Mouse (Mus musculus): Measurements from ENCODE around the gene Ugt2a3.
"Not testable (repeated sequence)": the region's sequence is repeated elsewhere in the genome, so short reads cannot be mapped to it uniquely, and the experiment has no call there.

Ugt2a3 gene

DNA sequence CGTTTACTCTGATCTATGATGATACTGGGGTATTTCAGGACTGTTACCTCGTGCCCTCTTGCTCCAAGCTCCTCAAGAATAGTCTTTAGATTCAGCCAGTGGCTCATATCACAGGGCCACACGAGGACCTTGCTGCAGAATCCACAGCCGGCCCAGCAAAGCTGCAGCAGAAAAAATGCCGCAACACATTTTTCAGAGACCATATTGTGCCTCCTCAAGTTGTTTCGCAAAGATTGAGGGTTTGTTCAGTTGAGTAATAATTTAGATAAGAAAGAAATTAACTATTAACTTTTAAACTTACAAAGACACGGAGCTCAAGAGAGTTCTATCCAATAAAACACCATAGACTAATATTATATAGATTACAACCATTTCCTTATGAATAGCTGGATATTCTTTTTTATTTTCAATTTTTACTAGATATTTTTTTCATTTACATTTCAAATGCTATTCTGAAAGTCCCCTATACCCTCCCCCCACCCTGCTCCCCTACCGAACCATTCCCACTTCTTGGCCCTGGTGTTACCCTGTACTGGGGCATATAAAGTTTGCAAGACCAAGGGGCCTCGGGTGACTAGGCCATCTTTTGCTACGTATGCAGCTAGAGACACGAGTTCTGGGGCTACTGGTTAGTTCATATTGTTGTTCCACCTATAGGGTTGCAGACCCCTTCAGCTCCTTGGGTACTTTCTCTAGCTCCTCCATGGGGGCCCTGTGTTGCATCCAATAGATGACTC lies at the start of gene Ugt2a3:
TSS of gene Ugt2a3 (minus strand) at position 235 of the 737 bp plus-strand sequence.
- no peak for DNase-seq

DNA sequence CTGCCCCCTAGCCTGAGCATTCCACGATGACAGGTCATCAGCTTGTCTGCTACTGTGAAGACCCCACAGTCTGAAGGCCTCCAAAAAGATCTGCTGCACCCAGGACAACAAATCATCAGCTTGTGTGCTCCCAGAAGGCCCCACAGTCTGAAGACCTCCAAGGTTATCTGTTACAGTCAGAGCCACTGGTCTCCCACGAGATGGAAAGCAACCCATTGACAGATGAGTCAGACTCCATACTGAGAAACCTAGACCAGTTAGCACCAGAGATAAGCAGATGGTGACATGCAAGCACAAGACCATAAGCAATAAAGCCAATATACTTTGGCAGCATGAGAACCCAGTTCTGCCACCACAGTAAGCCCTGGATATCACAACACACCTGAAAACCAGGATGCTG lies 43.2 kb upstream of the Ugt2a3 start:
- DNase-seq: no peak

DNA sequence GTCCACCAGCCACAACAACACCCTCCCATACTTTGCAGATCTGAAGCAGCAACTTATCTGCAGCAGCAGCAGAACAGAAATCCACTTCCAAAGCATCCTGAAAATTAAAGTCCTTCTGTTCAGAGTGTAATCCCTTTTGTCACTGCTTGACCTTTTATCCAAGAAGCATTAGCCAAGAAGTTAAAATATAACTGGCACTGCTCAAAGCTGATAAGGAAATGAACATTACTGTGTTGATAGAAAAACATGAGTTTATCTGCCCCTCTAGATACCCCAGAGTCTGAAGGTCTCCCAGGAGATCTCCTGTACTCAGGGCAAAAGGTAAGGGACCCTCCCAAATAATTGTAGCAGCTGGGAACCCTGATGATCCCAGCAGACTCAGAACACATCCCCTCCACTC lies 42.8 kb upstream of the Ugt2a3 start:
- no peak for DNase-seq

DNA sequence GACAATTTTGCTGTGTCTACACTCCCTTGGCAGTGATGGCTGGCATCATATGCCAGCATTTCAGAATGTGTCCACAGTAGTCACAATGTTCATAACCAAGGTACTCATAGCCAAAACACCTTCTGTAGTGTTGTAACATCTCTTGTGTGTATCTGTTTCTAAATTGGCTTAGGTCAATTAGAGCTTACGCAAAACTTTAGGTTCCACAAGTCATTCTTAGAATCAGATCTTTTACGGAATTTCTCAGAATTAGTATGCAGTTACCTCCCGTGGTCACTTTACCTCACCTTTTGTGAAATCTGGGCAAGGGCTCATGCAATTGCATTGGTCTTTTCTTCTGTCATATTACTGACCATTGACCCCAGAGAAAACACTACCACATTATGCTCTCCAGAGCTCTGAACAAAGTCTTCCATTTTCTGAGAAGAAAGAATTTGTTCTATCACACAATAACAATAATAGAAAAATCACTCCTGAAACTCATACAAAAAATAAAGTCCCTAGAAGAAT lies 38.9 kb upstream of the Ugt2a3 start:
- DNase-seq: no peak

DNA sequence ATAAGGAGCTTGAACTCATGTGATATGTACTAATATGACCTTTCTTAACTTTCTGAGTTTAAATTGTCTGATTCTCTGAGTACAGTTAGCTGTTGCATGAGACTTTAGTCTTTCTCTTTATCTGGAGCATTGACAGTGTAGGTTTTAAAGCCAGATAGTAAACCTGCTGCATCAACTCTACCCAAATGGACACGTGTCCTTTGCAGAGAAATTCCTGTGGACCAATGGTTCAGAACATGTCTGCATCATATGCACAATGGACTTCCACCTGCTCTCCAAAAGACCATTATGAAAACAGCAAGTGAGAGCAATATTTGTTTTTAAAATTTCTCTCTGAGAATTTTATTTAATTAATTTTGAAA lies 36.5 kb upstream of the Ugt2a3 start:
- DNase-seq: no peak

DNA sequence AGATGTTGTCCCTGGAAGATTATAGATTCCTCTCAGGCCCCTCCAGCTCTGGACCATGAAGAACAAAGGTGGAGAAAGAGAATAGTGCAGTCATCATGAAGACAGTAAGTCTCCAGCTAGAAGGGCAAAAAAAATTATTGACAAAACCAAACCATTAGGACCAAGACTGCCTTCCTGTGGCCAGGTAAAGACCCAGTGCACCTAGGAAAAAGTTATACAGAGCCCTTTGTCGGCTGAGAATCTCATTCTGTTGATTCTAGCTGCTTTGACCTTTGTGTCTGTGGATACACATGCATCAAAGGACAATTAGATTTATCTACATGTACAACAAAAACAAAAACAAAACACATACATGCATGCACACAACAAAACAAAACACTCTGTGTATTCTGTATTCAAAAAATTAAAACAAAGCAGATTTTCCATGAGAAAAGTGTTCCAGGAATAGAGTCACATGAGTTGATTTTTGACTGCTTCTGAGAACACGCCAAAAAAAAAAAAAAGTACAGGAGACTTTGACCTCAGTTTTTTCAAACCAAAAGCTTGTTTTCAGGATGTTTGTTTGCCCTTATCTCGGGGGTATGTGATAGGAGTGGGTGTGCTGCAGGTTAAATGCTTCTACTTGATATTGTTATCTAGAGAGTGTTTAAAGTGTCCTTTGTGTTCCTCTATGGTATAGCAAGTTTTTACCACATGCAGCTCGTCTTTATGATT lies 36.0 kb upstream of the Ugt2a3 start:
- DNase-seq: not testable (repeated sequence)

DNA sequence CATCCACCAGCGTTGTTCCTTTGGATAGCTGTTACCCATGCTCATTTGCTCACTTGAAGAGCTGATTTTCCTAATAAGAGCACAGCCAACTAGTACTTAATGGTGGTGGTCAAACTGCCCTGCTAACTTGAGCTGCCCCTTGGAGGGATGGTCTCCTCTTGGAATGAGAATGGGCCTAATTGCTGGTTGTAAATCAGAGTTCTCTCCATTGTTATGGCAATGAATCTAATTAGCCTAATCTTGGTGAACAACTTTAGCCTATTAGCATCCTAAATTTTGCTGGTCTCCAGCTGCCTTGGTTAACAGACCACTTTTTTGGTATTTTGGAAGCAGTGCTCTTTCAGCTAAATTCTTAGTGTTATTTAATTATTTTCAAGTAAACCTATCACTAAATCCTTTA lies 13.4 kb upstream of the Ugt2a3 start:
- DNase-seq: no peak

DNA sequence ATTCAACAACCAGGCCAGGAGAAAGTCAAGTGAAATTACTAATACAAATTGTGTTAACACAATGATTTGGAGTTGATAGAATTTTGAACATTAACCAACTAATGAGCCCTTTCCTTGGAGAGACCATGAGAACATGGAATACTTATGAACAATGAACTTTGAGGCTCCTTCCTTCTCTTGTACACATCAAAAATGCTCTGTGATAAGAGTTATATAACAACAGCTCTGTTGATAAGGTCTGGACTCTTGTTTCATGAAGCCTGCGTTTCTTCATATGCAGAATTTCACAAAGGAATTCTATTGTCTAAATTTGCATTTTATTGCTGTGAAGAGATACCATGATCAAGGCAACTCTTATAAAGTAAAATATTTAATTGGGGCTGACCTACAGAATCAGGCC lies 12.2 kb upstream of the Ugt2a3 start:
- not testable (repeated sequence) for DNase-seq

DNA sequence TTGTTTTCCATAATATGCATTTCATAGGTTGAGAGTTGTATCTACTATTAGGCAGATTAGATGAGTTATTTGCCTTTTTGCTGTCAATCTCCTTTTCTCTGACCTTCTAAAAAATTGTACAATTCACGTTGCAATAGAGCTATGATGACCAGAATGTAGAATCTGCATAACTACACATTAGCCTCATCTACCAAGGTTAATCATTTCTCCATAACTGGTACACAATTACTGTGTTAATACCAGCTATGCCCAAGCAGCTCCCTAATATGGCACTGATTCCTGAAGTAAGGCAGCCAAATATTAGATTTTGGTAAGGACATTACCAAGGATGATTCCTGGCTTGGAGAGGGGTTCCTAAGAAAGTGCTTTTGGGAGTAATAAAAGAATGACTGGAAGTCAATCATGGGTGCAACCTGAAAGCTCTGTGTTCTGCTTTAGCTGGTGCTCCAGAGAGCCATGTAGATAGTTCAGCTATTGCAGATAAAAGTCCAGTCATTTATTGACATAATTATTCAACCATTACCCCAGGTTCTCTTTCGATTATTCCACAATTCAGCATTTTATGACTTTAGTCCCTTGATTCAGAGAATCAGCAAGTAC lies 10.6 kb upstream of the Ugt2a3 start:
- DNase-seq: not testable (repeated sequence)

DNA sequence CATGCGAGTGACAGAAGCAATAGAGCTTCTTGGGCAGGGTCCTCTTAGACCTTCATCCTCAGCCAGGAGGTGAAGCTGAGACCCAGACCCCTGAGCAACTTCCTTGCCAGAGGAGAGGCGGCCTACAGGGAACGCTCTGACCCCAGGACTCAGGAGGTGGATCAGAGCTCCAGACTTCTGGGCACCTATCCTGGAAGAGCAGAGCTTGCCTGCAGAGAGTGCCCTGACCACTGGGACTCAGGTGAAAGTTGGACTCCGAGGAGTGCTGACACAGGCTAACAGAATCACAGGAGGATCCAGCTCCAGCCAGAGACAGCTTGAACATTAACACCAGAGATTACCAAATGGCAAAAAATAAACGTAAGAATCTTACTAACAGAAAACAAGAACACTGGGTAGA lies 3.5 kb upstream of the Ugt2a3 start:
- DNase-seq: no peak

DNA sequence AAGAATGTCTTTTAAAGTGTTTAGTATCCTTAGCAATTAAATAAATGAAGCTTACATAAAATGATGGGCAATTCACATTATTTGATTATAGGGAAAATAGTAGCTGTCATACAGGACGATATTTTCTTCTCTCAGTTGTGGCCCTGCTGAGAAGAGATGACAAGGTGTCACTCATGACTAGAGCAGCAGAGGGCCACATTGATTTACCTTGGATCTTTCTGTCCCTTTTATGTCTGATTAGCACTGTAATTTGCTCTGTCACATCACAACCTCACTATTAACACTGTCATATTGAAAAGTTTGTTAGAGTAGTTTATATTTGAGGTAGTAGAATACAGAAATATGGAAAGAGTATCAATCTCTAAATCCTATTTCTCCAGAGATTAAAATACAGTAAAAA lies 1.8 kb downstream of the Ugt2a3 start:
- no peak for DNase-seq

DNA sequence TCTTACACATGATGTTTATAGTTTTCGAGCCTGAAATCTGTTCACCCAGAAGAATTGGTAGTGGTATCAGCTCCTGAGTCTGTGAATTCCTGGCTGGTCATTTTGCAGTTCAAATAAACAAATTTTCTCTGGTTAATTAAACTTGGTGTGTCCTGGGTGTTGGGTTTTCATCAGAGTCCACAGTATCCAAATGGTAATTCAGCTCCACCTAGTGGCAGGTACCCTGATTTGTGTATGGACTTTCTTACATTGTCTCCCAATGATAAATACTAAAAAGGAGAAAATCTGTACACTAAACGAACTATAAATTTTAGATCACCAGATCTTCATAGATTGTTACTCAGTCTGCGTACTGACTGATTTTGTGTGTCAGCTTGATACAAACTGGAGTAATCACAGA lies 3.4 kb downstream of the Ugt2a3 start:
- DNase-seq: no peak

DNA sequence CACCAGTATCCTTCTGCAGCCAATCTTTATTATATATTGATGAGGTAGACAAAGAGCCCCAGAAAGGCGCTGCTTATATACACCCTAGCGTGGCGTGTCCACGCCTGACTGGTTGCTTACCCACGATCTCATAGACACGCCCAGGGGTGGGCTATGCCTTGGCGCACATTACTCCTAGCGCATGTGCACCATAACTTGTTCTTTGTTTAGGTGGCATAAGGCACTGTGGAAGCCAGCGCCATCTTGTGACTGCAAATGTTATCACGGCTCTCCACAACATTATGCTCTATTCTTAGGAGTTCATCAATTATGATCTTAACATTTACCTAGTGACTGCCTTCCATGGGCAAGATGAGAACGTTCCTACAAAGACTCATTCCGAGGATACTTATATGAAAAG lies 25.6 kb downstream of the Ugt2a3 start:
- no peak for DNase-seq

DNA sequence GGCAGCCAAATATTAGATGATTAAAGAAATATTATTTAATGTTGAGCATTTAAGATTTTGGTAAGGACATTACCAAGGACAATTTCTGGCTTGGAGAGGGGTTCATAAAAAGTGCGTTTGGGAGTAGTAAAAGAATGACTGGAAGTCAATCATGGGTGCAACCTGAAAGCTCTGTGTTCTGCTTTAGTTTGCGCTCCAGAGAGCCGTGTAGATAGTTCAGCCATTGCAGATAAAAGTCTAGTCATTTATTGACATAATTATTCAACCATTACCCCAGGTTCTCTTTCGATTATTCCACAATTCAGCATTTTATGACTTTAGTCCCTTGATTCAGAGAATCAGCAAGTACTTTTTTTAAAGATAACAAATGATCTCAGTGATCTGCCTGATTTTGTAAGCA lies 50.8 kb downstream of the Ugt2a3 start:
- DNase-seq: not testable (repeated sequence)

DNA sequence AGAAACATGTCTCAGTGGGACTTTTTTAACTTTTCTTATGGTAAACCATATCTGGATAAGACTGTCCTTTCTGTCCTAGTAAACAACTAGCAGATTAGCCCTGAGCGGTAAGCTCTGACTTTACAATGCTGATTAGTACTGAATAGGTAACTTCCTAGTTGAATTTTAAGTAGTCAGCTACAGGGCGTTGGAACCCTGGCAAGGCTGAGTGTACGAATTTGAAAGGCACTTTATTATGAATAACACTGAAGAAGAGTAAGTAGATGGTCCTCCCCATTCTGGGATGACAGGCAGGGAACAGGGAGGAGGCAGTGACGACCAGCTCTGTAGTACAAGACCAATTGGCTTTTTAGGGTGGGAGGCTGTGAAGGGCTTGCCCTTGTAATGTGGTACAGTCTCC lies 61.0 kb downstream of the Ugt2a3 start:
- not testable (repeated sequence) for DNase-seq

DNA sequence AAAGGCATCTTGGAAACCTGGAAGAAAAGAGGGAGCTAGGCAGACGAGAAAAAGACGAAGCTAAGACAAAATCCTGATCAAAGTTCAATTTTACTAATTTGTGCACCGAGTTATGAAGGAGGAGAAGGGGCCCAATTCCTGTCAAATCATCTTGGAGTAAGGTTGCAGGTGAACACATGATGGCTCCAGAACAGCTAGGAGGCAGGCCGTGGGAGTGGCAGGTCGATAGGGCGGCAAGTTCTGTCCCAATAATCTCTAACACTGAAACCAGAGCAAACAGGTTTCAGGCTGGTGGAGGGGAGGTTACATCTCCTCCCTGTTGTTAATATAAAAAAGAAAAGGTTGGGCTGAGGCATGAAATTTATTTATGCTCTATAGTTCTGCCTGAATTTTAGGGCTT lies 61.4 kb downstream of the Ugt2a3 start:
- DNase-seq: no peak
